Comparison of ENCODE assay signal across 30 mouse cellular contexts in the genomic region with DNA sequence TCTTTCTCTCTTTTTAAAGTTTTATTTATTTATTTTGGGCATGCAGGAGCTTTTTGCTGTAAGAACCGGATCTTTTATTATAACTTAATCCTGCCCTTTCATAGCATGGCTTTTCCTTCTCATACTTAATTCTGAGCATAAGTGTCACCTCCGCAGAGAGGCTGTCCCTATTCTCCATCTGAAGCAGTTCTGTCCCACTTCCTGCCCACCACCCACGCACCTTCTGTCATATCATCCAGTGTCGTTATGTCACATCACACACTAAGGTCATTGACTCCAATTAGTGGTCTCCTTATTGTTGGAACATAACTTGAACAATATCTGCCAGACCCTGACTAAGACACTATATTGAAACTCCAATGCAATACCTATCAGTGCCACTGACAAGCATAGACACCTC. TPM values are rescaled to one million over a fixed set of nuclear protein-coding genes. Genes with fewer than 3 reads are reported as not detected.
DNase-seq lines count a peak whose midpoint lies in the region; ATAC-seq lines count a peak whose summit lies in the region.
"Had no signal": no experiment of that assay in that cellular context is flagged by ENCODE, and none has a peak within 500 bp of the region (broad histone marks: within the 10 kb centered on the region; RNA-seq: fewer than 3 reads in every experiment).

No protein-coding gene starts in this region.

- no peak overlapping the region for H3K9ac ChIP-seq in midbrain, embryonic 15.5 days
- H3K9ac ChIP-seq: forebrain, postnatal 0 days; heart, embryonic 13.5 days; hindbrain, embryonic 14.5 days; liver, embryonic 12.5 days; liver, postnatal 0 days had no signal

- WGBS in midbrain, embryonic 15.5 days, result 74% methylated on average over 4 of the region's 4 CpGs

- no peaks in the 10 kb centered on the region for H3K4me1 ChIP-seq in midbrain, embryonic 15.5 days
- H3K4me1 ChIP-seq: heart, embryonic 13.5 days; liver, embryonic 12.5 days had no signal

- intact Hi-C loops in left cerebral cortex, postnatal 36 days (cut with DNase I), result no loop called here

- H3K4me3 ChIP-seq in midbrain, embryonic 15.5 days, result no peak overlapping the region
- H3K4me3 ChIP-seq: erythroblast, embryonic 14.5 days; heart, adult 2 months; heart, embryonic 13.5 days; layer of hippocampus, adult 2 months; liver, embryonic 12.5 days; megakaryocyte, embryonic 14.5 days had no signal

- no peak overlapping the region for H3K4me2 ChIP-seq in midbrain, embryonic 15.5 days
- H3K4me2 ChIP-seq: heart, embryonic 13.5 days; hindbrain, embryonic 14.5 days; liver, embryonic 12.5 days had no signal

- H3K9me3 ChIP-seq in midbrain, embryonic 15.5 days, result no peaks in the 10 kb centered on the region
- H3K9me3 ChIP-seq: G1E; heart, embryonic 13.5 days; liver, embryonic 12.5 days; megakaryocyte, embryonic 14.5 days had no signal

- peak; percentile 56 for DNase-seq in CD4-positive, CD25-positive, alpha-beta regulatory T cell, adult 2 months (ENCODE audit: low read depth, low spot score)
- peak; percentile 57 for DNase-seq in thymus, postnatal 0 days (ENCODE audit: low spot score)
- DNase-seq in thymus, postnatal 4 days, result peak; percentile 58
- no peak for DNase-seq in embryo, embryonic 10.5 days (ENCODE audit: low spot score)
- DNase-seq in left cerebral cortex, postnatal 36 days (ENCODE audit: low spot score in 2 of 2), result no peak
- DNase-seq: adrenal gland, postnatal 14 days; cerebellum, adult 18-20 months; cerebellum, postnatal 10 days; forebrain, postnatal 0 days; gastrocnemius, postnatal 25 days; heart, adult 2 months; heart, postnatal 10 days; kidney, adult 2 months; kidney, postnatal 36 days; left cerebral cortex, postnatal 4 days; liver, postnatal 0 days; lung, postnatal 4 days; midbrain, embryonic 14.5 days; spleen, adult 18-20 months had no signal

- no peaks in the 10 kb centered on the region for H3K36me3 ChIP-seq in midbrain, embryonic 15.5 days (replicated peaks)
- H3K36me3 ChIP-seq: G1E; heart, embryonic 13.5 days; liver, embryonic 12.5 days had no signal

- no peaks in the 10 kb centered on the region for H3K27me3 ChIP-seq in midbrain, embryonic 15.5 days (replicated peaks)
- H3K27me3 ChIP-seq: heart, embryonic 13.5 days; liver, embryonic 12.5 days had no signal

- no peak overlapping the region for H3K27ac ChIP-seq in midbrain, embryonic 15.5 days
- H3K27ac ChIP-seq: heart, adult 2 months; heart, embryonic 13.5 days; hindbrain, embryonic 14.5 days; layer of hippocampus, adult 2 months; liver, embryonic 12.5 days had no signal

- peak; percentile 25 for ATAC-seq in activated CD4-positive, CD25-positive, alpha-beta regulatory T cell, adult 4 months
- ATAC-seq in midbrain, embryonic 15.5 days (replicated peaks), result no peak
- ATAC-seq: forebrain, postnatal 0 days; liver, embryonic 12.5 days had no signal

RNA-seq across cellular contexts. Expression of gene Lztfl1, which starts 41.1 kb away (rescaled TPM):
- polyA plus RNA-seq in activated CD4-positive, CD25-positive, alpha-beta regulatory T cell, adult 4 months (2017; shearing (Covaris generic)), result 10 to 100 TPM; 51.1 to 71.1 TPM
- 143 and 152 TPM in 2 replicates for polyA plus RNA-seq in thymus, postnatal 0 days (2015; fragmentation: Nextera tagmentation; extraction: Ambion mirVana)
- 42.8 and 45.2 TPM in 2 replicates for polyA plus RNA-seq in midbrain, embryonic 15.5 days (2015; fragmentation: Nextera tagmentation; extraction: Ambion mirVana)
- total RNA-seq in left cerebral cortex, postnatal 36 days (2021), result 10 to 100 TPM; 55.8 to 77.4 TPM

RNA-seq across cellular contexts. Expression of gene Cxcr6, which starts 47.6 kb away (rescaled TPM):
- polyA plus RNA-seq in activated CD4-positive, CD25-positive, alpha-beta regulatory T cell, adult 4 months (2017; shearing (Covaris generic)), result 100 to 1,000 TPM; 117 to 287 TPM
- 17.4 and 17.8 TPM in 2 replicates for polyA plus RNA-seq in thymus, postnatal 0 days (2015; fragmentation: Nextera tagmentation; extraction: Ambion mirVana)
- polyA plus RNA-seq in midbrain, embryonic 15.5 days (2015; fragmentation: Nextera tagmentation; extraction: Ambion mirVana), result 0.19 and 0.23 TPM in 2 replicates
- total RNA-seq in left cerebral cortex, postnatal 36 days (2021), result not detected
- total RNA-seq: adrenal gland, postnatal 14 days; forebrain, postnatal 0 days; gastrocnemius, postnatal 25 days; heart, postnatal 10 days; layer of hippocampus, adult 2 months; layer of hippocampus, postnatal 14 days; left cerebral cortex, adult 8-10 months; left cerebral cortex, postnatal 4 days had no signal
- polyA plus RNA-seq: erythroblast, embryonic 14.5 days; forebrain, postnatal 0 days; G1E had no signal

Comparison
In these comparisons a context has a peak if more than half of its experiments do, and no peak if none do; other contexts are left out.
1. DNase-seq: peak in CD4-positive, CD25-positive, alpha-beta regulatory T cell, adult 2 months (single experiment), thymus, postnatal 0 days (single experiment) and thymus, postnatal 4 days (single experiment); none in embryo, embryonic 10.5 days (single experiment) and left cerebral cortex, postnatal 36 days (0 of 2).
2. RNA of gene Cxcr6, which starts 47.6 kb away (polyA plus RNA-seq): 117 to 287 TPM in activated CD4-positive, CD25-positive, alpha-beta regulatory T cell, adult 4 months and 17.4 to 17.8 TPM in thymus, postnatal 0 days; 0.19 to 0.23 TPM in midbrain, embryonic 15.5 days; every median in the first group is over 10 times any median in the second.